Mouse (Mus musculus) hindbrain, embryonic 16.5 days (tissue): Measurements from ENCODE around the gene Tnni2. TPM values are rescaled to one million over a fixed set of nuclear protein-coding genes. Genes with fewer than 3 reads are reported as not detected.
"Not testable (repeated sequence)": the region's sequence is repeated elsewhere in the genome, so short reads cannot be mapped to it uniquely, and the experiment has no call there.

Experiments used
- ATAC-seq: fragments of 200-750 bp; cut with Nextera tagmentation; 2 replicates; pipeline ENCODE4 v1.8.0; 2017; ENCODE audit warnings: moderate TSS enrichment, moderate library complexity
- H3K27ac ChIP-seq: fragments of 300-500 bp; sonication (generic); 2 replicates; pipeline ENCODE4 v1.5.1; 2014; ENCODE audit warnings: low read depth, mild to moderate bottlenecking, control low read depth, low read length, moderate library complexity
- H3K27me3 ChIP-seq: fragments of 300-500 bp; sonication (generic); replicated peaks from 2 replicates; pipeline ENCODE4 v1.6.1; 2014; ENCODE audit warnings: low read length; ENCODE audit not compliant: control insufficient read depth, insufficient read depth
- H3K36me3 ChIP-seq: fragments of 300-500 bp; sonication (generic); 2 replicates; pipeline ENCODE4 v1.6.1; 2014; ENCODE audit warnings: mild to moderate bottlenecking, low read length, moderate library complexity, mixed read lengths; ENCODE audit not compliant: control insufficient read depth, insufficient read depth
- H3K4me1 ChIP-seq: fragments of 300-500 bp; sonication (generic); 2 replicates; pipeline ENCODE4 v1.6.1; 2014; ENCODE audit warnings: low read depth, low read length; ENCODE audit not compliant: control insufficient read depth, insufficient read depth
- H3K4me2 ChIP-seq: fragments of 300-500 bp; sonication (generic); 2 replicates; pipeline ENCODE4 v1.6.1; 2014; ENCODE audit warnings: mild to moderate bottlenecking, low read length, control low read depth, moderate library complexity
- H3K4me3 ChIP-seq: fragments of 300-500 bp; sonication (generic); 2 replicates; pipeline ENCODE4 v1.5.1; 2014; ENCODE audit warnings: mild to moderate bottlenecking, low read length, control low read depth, moderate library complexity
- H3K9ac ChIP-seq: fragments of 300-500 bp; sonication (generic); 2 replicates; pipeline ENCODE4 v1.6.1; 2014; ENCODE audit warnings: low read depth, mild to moderate bottlenecking, control low read depth, low read length, moderate library complexity
- H3K9me3 ChIP-seq: fragments of 300-500 bp; sonication (generic); 2 replicates; pipeline ENCODE4 v1.6.1; 2014; ENCODE audit warnings: mild to moderate bottlenecking, low read length, moderate library complexity; ENCODE audit not compliant: control insufficient read depth
- WGBS: fragments of 180-500 bp; shearing (Covaris S2); extraction: QIAGEN DNeasy Blood & Tissue Kit; methylation state at CpG from one replicate; pipeline ENCODE4 v1.1.7; 2014; 5-methylcytosine and 5-hydroxymethylcytosine counted together
- polyA plus RNA-seq: library from polyadenylated mRNA; unstranded; fragments of >200 nt; fragmentation: Nextera tagmentation; extraction: Ambion mirVana; gene quantifications from 2 replicates; pipeline ENCODE4 v1.2.1, GENCODE M21; 2015

Gene Tnni2
- polyA plus RNA-seq, 1 experiment from 2014 or later, result 2.0 TPM

DNA sequence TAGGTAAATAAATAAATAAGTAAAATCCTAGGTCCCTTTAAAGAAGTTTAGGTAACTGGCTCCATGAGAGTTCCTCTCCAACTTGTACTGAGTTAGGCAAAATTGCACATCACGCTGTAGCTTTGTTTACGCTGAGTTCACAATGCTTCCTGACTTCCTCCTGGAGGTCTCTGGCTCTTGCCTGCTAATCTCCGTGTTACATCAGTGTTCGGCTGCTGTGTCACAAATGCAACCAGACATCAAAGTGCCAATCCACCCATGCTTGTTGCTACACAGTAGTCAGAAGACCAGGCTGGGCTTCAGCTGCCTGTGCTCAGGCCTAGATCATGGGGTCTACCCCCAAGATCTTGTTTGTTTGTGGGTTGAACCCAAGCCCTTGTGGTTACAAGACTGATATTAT lies 38.0 kb upstream of the Tnni2 start:
- H3K9me3 ChIP-seq, result no peaks in the 10 kb centered on the region
- no peak for ATAC-seq
- 87% methylated on average over 4 of the region's 4 CpGs for WGBS
- no peak overlapping the region for H3K4me2 ChIP-seq
- no peaks in the 10 kb centered on the region for H3K4me1 ChIP-seq
- H3K27ac ChIP-seq, result no peak overlapping the region
- H3K9ac ChIP-seq, result no peak overlapping the region
- no peak overlapping the region for H3K4me3 ChIP-seq
- H3K27me3 ChIP-seq, result no peaks in the 10 kb centered on the region
- H3K36me3 ChIP-seq, result no peaks in the 10 kb centered on the region

DNA sequence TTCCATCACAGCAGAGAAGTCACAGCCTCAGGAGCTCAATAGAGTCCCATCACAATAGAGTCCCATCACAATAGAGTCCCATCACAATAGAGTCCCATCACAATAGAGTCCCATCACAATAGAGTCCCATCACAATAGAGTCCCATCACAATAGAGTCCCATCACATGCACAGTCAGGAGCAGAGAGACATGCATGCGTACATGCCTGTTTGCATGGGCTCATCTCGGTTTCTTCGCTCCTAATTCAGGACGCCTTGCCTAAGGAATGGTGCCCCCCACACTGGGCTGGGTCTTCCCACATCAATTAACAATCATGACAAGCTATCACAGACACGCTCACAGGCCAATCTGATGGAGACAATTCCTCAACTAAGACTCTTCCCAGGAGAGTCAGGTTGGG lies 36.5 kb upstream of the Tnni2 start:
- not testable (repeated sequence) for H3K4me2 ChIP-seq, H3K36me3 ChIP-seq, H3K4me1 ChIP-seq, H3K9ac ChIP-seq, H3K27me3 ChIP-seq, ATAC-seq, H3K27ac ChIP-seq, H3K9me3 ChIP-seq, H3K4me3 ChIP-seq
- 76% methylated on average over 5 of the region's 5 CpGs for WGBS

DNA sequence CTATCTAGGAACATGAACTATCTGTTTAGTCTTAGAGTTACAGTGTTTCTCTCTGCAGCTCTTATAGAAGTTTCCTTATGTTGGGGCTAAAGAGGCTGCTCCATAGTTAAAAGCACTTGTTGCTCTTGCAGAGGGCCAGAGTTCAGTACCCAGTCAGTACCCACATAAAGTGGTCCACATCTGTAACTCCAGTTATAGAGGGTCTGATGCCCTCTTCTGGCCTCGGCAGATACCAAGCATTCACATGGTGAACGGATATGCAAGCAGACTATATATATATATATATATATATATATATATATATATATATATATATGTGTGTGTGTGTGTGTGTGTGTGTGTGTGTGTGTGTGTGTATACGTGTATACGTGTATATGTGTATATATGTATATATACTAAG lies 33.7 kb upstream of the Tnni2 start:
- no peak overlapping the region for H3K9ac ChIP-seq
- H3K36me3 ChIP-seq, result no peaks in the 10 kb centered on the region
- H3K27me3 ChIP-seq, result no peaks in the 10 kb centered on the region

DNA sequence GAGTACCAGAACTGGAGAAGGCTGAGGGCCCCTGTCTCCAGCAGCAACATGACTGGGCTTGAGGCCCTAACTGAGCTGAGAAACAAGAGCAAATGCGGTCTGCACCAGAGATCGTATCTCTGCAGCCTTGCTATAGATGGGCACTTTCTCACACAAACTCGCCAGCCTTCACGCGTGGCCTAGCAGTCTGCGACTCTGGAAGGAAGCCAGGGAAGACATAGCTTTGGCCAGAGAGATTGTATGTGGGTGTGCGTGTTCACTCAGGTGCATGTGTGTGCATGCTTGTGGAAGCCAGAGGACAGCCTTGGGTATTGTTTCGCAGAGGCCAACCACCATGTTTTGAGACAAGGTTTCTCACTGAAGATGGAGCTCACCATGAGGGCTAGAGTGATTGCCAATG lies 32.9 kb upstream of the Tnni2 start:
- no peak overlapping the region for H3K9ac ChIP-seq
- H3K36me3 ChIP-seq, result no peaks in the 10 kb centered on the region
- H3K27ac ChIP-seq, result no peak overlapping the region
- ATAC-seq, result no peak
- WGBS, result 95% methylated on average over 8 of the region's 8 CpGs
- H3K27me3 ChIP-seq, result no peaks in the 10 kb centered on the region
- no peaks in the 10 kb centered on the region for H3K9me3 ChIP-seq
- no peak overlapping the region for H3K4me2 ChIP-seq
- no peak overlapping the region for H3K4me3 ChIP-seq
- H3K4me1 ChIP-seq, result no peaks in the 10 kb centered on the region

More for the DNA sequence above, 33.7 kb upstream of the Tnni2 start:
- Histone ChIP-seq H3K9me3 (no peaks in the 10 kb centered on the region), H3K4me2 (no peak overlapping the region), H3K27ac (no peak overlapping the region), H3K4me3 (no peak overlapping the region), H3K4me1 (no peaks in the 10 kb centered on the region)
- no peak for ATAC-seq
- WGBS, result 73% methylated on average over 4 of the region's 4 CpGs

DNA sequence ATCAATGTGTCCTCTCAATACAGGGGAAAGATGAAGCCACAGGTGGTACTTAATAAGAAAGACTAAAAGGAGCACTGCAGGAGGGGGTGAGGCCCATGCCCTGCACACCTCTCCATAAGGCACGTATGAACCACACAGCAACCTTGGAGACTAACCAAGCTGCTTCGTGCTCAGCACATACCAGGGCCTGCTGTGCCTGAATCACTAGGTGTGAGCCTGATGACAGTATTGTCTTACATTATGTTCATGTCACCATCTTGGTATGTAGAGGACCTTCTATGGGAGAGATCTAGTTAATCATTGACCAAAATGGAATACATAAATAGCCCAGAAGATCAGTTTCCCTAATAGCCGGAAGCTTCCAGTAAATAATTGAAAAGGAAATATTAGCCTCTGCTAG lies 32.0 kb upstream of the Tnni2 start:
- WGBS, result 79% methylated on average over 3 of the region's 3 CpGs
- Histone ChIP-seq H3K27ac (no peak overlapping the region), H3K9ac (no peak overlapping the region), H3K4me3 (no peak overlapping the region), H3K4me1 (no peaks in the 10 kb centered on the region), H3K4me2 (no peak overlapping the region), H3K36me3 (no peaks in the 10 kb centered on the region), H3K27me3 (no peaks in the 10 kb centered on the region), H3K9me3 (no peaks in the 10 kb centered on the region)
- ATAC-seq, result no peak

DNA sequence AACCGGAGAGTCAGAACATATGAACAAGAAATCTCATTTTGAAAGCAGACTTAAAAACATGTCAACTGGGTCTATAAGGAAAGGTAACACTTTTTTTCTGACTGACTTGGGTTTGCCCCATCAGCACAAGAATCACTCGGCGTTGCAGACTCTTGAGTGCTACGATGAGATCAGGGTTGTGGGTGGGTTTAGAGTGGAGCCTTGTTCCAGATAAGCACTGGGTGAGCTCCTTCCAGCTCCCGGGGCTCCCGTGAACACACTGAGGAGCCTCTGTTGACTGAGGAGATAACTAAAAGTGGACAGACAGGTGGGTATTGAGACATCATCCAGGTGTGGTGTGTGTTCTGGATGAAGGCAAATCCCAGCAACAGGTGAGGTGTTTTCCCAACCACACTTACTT lies 28.3 kb upstream of the Tnni2 start:
- peaks cover 2% of the 10 kb centered on the region; the same call in 1 of the 2 replicates for H3K9me3 ChIP-seq
- H3K36me3 ChIP-seq, result no peaks in the 10 kb centered on the region
- no peak overlapping the region for H3K9ac ChIP-seq
- no peak for ATAC-seq
- H3K4me2 ChIP-seq, result no peak overlapping the region
- no peaks in the 10 kb centered on the region for H3K4me1 ChIP-seq
- no peaks in the 10 kb centered on the region for H3K27me3 ChIP-seq
- no peak overlapping the region for H3K27ac ChIP-seq
- 96% methylated on average over 6 of the region's 6 CpGs for WGBS
- no peak overlapping the region for H3K4me3 ChIP-seq

DNA sequence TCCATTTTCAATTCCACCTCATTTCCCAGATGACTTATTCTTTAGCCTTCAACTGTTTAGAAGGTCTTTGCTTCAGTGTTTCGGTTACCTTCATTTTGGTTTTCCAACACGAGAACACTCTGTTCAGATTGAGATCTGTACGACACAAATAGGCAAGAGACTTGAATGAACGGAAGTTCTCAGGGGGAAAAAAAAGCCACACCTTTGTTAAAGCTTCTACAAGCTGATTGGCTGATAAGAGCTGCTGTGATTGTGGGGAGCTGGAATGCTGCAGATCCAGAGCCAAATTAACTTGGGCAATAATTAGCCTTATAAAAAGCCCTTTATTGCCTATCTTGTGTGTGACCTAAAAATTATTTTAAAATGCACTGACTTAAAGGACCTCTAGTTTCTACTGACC lies 26.3 kb upstream of the Tnni2 start:
- H3K36me3 ChIP-seq, result no peaks in the 10 kb centered on the region
- H3K9ac ChIP-seq, result no peak overlapping the region
- peaks cover 2% of the 10 kb centered on the region; the same call in 1 of the 2 replicates for H3K9me3 ChIP-seq
- H3K4me2 ChIP-seq, result no peak overlapping the region
- no peak overlapping the region for H3K27ac ChIP-seq
- ATAC-seq, result no peak
- no peak overlapping the region for H3K4me3 ChIP-seq
- no peaks in the 10 kb centered on the region for H3K27me3 ChIP-seq
- no peaks in the 10 kb centered on the region for H3K4me1 ChIP-seq
- WGBS, result 65% methylated on average over 4 of the region's 4 CpGs

DNA sequence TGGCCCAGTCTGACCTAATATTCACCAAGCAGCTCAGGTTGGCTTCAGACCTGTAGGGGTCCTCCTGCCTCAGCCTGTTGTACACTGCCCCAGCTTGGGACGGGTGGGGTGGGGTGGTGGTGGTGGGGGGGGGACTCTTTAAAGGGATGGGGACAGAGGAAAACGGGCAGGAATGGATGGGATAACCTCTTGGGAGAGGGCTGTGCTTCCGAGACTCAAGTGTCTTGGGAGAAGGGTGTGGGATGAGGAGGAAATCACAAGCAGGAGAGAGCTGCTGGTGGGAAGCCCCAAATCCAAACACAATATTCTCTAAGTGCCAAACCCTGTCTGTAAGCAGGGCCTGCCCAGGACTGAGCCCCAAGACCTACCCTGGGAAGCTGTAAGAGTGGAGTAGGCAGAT lies 25.4 kb upstream of the Tnni2 start:
- no peak for ATAC-seq
- H3K36me3 ChIP-seq, result no peaks in the 10 kb centered on the region
- WGBS, result 79% methylated on average over 3 of the region's 3 CpGs

DNA sequence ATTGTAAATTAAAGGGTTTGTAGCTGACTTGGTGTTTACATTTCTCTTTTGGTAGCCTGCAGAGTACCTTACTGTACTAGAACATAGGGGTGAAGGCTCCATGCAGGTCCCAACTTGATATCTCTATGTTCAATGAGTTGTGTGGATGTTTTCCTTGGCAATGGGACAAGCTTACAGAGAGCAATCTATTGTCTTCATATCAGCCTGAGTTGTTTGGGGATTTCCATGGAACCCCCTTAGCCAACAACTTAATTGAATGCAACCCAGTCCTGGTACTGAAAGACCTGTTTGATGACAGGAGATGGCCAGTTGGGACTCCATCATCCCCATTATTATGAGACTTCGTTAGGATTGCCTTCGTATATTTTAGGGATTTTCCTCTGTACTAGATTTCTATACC lies 23.6 kb upstream of the Tnni2 start:
- 89% methylated on average over 2 of the region's 2 CpGs for WGBS
- Histone ChIP-seq H3K27me3 (no peaks in the 10 kb centered on the region), H3K4me1 (no peaks in the 10 kb centered on the region), H3K36me3 (no peaks in the 10 kb centered on the region), H3K9ac (no peak overlapping the region), H3K27ac (no peak overlapping the region), H3K4me3 (no peak overlapping the region), H3K9me3 (peaks cover 2% of the 10 kb centered on the region; the same call in 1 of the 2 replicates), H3K4me2 (no peak overlapping the region)
- ATAC-seq, result no peak

More for the DNA sequence above, 25.4 kb upstream of the Tnni2 start:
- Histone ChIP-seq H3K9me3 (peaks cover 2% of the 10 kb centered on the region; the same call in 1 of the 2 replicates), H3K4me1 (no peaks in the 10 kb centered on the region), H3K4me2 (no peak overlapping the region), H3K4me3 (no peak overlapping the region), H3K27me3 (no peaks in the 10 kb centered on the region), H3K9ac (no peak overlapping the region), H3K27ac (no peak overlapping the region)

DNA sequence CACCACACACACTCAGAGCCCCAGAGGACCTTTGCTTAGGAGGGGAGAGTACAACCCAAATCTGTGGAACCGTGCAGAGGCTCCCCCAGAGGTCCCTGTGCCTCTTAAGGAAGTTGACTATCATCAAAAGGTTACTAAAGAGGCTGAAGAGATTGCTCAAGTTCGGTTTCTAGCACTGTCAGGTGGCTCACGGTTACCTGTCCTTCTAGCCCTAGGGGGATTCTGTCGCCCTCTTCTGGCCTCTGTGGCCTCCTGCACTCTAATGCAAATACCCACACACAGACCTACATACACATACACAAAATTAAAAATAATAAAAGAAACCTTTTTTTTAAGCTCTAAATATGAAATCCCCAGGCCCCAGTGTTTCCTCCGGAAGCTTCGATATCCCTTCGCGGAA lies 22.9 kb upstream of the Tnni2 start:
- Histone ChIP-seq H3K9ac (no peak overlapping the region), H3K27me3 (no peaks in the 10 kb centered on the region)

More for the DNA sequence above, 22.9 kb upstream of the Tnni2 start:
- Histone ChIP-seq H3K4me1 (no peaks in the 10 kb centered on the region), H3K9me3 (peaks cover 2% of the 10 kb centered on the region; the same call in 1 of the 2 replicates), H3K27ac (no peak overlapping the region), H3K36me3 (no peaks in the 10 kb centered on the region), H3K4me2 (no peak overlapping the region), H3K4me3 (no peak overlapping the region)
- no peak for ATAC-seq
- 93% methylated on average over 8 of the region's 8 CpGs for WGBS
